Mouse (Mus musculus) embryonic fibroblast, embryonic 13.5 days (primary cell): Measurements from ENCODE around the gene Sec16a. TPM values are rescaled to one million over a fixed set of nuclear protein-coding genes. Genes with fewer than 3 reads are reported as not detected.

Experiments
- H3K27ac ChIP-seq: 2 replicates; pipeline ENCODE4 v1.5.1; 2012; ENCODE audit warnings: low read length, control low read depth, inconsistent platforms; ENCODE audit not compliant: insufficient read depth
- H3K4me1 ChIP-seq: 2 replicates; pipeline ENCODE4 v1.6.1; 2011; ENCODE audit warnings: low read length; ENCODE audit not compliant: control insufficient read depth, insufficient read depth
- H3K4me3 ChIP-seq: 2 replicates; pipeline ENCODE4 v1.5.1; 2011; ENCODE audit warnings: mild to moderate bottlenecking, control low read depth, low read length; ENCODE audit not compliant: insufficient read depth
- CTCF ChIP-seq: IDR thresholded peaks from 2 replicates; pipeline ENCODE4 v1.5.1; 2011; ENCODE audit warnings: mild to moderate bottlenecking, control low read depth, low read length, moderate library complexity, borderline replicate concordance; ENCODE audit not compliant: insufficient read depth
- POLR2A ChIP-seq: IDR thresholded peaks from 2 replicates; pipeline ENCODE4 v1.6.1; 2011; ENCODE audit warnings: low read depth, mild to moderate bottlenecking, control low read depth, low read length, moderate library complexity
- polyA plus RNA-seq: library from polyadenylated mRNA; stranded (reverse); fragments of >200 nt; gene quantifications from 2 replicates; pipeline ENCODE4 v1.2.4, GENCODE M21; 2011; ENCODE audit warnings: low read depth; ENCODE audit not compliant: missing spikeins, insufficient read length

The Sec16a gene
- polyA plus RNA-seq, 1 experiment = 59.4 TPM

- Histone ChIP-seq H3K4me1 (no peaks in the 10 kb centered on the region), H3K4me3 (no peak overlapping the region), H3K27ac (no peak overlapping the region)
- TF ChIP-seq POLR2A (no peak), CTCF (no peak)
Measured at GRCm38 (mm10) chr2:26423086-26423485, 21.9 kb downstream of the Sec16a start.

GRCm38 (mm10) chr2:26421969-26422368 lies 23.0 kb downstream of the Sec16a start:
- H3K4me3 ChIP-seq = no peak overlapping the region
- no peak overlapping the region for H3K27ac ChIP-seq
- TF ChIP-seq CTCF = no peak
- no peak for TF ChIP-seq POLR2A

DNA sequence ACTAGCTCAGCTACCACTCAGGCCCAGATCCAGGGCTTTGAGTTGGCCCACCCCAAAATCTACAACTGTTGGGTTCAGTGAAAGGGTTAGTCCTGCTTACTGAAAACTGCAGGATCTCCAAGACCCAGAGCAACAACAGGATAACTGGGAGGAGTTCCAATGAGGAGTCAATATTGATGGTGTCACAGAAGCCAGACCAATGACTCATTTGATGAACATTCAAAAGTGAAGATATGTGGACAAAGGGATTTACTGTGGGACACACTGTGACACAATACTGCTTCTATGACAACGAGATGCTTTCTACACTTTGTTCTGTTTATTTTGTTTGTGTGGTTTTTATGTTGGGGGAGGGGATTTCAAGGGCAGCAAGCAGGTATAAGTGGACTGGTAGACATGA lies 26.9 kb downstream of the Sec16a start:
- TF ChIP-seq CTCF = no peak
- no peak for TF ChIP-seq POLR2A
- Histone ChIP-seq H3K27ac (no peak overlapping the region), H3K4me3 (no peak overlapping the region), H3K4me1 (no peaks in the 10 kb centered on the region)

More at GRCm38 (mm10) chr2:26421969-26422368, 23.0 kb downstream of the Sec16a start:
- no peaks in the 10 kb centered on the region for H3K4me1 ChIP-seq

DNA sequence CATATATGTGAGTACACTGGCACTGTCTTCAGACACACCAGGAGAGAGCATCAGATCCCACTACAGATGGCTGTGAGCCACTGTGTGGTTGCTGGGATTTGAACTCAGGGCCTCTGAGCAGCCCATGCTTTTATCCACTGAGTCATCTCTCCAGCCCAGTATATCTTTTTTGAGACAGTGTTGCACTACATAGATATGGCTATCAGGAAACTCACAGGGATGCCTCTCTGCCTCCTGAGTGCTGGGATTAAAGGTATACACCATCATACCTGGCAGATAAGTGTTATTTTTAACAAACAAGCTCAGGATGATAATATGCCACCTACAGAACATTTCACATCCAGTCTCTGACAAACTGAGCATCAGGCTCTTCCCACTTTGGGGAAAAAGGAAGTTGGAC lies 27.9 kb downstream of the Sec16a start:
- Histone ChIP-seq H3K27ac (no peak overlapping the region), H3K4me3 (no peak overlapping the region), H3K4me1 (no peaks in the 10 kb centered on the region)
- TF ChIP-seq POLR2A (no peak), CTCF (no peak)

DNA sequence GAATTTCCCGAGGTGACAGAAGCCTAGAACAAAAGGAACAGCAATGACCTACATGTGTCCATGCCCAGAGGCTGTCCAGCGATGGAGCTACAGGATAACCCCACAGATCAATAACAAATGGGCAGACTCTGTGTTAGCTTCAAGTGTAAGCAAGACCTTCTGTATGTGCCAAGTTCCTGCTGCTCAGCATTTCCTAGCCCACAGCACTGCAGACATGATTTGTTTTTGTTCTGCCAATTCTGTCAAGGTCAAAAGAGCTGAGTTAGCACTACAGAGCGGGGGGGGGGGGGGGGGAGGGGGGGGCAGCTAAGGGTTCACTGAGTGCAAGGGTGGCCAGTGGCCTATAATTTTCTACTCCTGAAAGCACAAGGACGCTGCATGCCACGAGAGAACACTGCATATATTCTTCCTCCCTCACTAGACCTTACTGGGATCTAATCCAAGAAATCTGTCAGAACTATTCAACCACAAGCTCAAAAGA lies 34.0 kb downstream of the Sec16a start:
- peak overlapping the region; percentile 53; the same call in 1 of the 2 replicates for H3K27ac ChIP-seq
- H3K4me1 ChIP-seq = peaks cover 17% of the 10 kb centered on the region
- H3K4me3 ChIP-seq = no peak overlapping the region
- TF ChIP-seq POLR2A = no peak
- no peak for TF ChIP-seq CTCF

DNA sequence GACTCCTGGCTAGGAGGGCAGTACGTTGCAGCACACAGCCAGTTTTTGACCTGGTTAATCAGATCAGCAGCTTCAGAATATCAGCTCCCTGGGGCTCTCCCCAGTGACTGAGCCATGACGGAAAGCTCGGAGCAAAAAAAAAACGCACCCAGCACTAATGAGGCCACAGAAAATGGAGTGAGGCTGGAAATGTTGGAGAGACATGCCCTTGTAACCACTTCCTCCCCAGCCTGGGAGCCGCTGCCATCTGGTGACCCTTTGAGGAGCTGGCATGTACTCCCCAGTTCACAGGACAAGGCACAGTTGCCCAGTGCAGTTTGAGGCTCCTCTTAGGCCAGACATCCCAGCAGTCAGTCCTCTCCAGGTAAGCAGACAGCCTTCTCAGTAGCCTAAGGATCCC lies 34.9 kb downstream of the Sec16a start:
- peaks cover 17% of the 10 kb centered on the region for H3K4me1 ChIP-seq
- H3K27ac ChIP-seq = no peak overlapping the region

GRCm38 (mm10) chr2:26409362-26409761 lies 35.7 kb downstream of the Sec16a start:
- Histone ChIP-seq H3K4me1 (peaks cover 17% of the 10 kb centered on the region), H3K27ac (no peak overlapping the region)

More for the DNA sequence above, 34.9 kb downstream of the Sec16a start:
- no peak overlapping the region for H3K4me3 ChIP-seq
- no peak for TF ChIP-seq CTCF
- no peak for TF ChIP-seq POLR2A

DNA sequence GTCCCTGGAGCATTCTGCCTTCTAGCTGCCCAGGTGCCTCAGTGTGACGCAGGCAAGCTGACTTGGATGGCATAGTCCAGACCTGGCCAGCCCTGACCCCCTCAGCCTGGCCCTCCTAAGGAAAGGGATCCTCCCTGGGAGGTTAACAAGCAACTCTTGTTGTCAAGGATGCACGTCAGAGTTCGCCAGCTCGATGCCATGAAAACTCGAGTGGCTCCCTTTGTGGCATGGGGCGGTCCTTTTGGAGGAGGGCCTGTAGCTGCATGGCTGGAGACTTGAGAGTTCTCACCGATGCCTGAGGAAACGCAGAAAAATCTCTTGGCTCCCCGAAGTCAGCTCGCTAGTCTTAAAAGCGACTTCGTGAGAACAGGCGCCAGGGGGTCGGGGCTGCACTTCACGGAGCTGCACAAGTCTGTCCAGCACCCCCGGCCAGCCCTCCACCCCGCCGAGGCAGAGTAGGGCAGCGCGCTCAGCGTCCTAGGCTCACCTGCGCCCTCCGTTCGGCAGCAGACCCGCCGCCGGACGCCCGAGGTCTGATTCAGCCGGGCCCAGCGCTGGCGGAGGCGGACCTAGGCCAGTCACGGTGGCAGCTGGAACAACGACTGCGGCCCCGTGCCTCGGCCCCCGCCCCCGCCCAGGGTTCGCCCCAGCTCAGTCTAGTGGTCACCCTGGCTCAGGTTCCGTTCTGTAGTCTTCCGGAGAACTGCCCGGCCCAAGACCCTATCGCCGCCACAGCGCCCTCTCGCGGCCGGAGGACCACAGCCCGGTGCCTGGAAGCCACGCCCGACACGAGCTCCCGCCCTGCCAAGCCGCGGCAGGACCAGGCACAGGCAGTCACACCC lies 36.3 kb downstream of the Sec16a start, which contains the start of gene Inpp5e:
Gene Inpp5e (minus strand): TSS at position 689 of the 842 bp plus-strand sequence.
- Histone ChIP-seq H3K4me3 (peak within 1 kb of the TSS; percentile 58), H3K4me1 (peaks cover 17% of the 10 kb centered on the region), H3K27ac (peak within 1 kb of the TSS; percentile 16)
- peak; percentile 82 for TF ChIP-seq CTCF
- TF ChIP-seq POLR2A = peak; percentile 50

More at GRCm38 (mm10) chr2:26409362-26409761, 35.7 kb downstream of the Sec16a start:
- no peak overlapping the region for H3K4me3 ChIP-seq
- TF ChIP-seq CTCF (no peak), POLR2A (no peak)

DNA sequence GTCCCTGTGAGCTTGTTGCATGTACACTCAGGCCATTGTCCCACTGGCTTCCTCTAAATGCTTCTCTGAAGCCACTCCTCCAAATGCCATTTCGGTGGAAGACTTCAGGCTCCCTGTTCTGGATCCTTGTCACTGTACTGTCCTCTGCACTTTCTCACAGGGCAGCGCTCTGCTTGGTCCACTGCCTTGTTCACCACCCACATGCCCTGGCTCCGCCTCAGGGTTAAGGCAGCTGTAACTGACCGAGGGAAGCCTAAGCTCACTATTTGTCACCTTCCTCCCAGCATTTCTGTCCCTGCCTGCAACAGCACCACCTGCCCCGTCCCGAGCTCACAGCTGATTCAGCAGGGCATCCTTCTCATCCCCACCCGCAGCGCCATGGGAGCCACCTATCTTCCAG lies 41.7 kb downstream of the Sec16a start:
- no peak overlapping the region for H3K4me3 ChIP-seq
- no peak for TF ChIP-seq POLR2A
- TF ChIP-seq CTCF = no peak
- no peak overlapping the region for H3K27ac ChIP-seq
- H3K4me1 ChIP-seq = peaks cover 12% of the 10 kb centered on the region

DNA sequence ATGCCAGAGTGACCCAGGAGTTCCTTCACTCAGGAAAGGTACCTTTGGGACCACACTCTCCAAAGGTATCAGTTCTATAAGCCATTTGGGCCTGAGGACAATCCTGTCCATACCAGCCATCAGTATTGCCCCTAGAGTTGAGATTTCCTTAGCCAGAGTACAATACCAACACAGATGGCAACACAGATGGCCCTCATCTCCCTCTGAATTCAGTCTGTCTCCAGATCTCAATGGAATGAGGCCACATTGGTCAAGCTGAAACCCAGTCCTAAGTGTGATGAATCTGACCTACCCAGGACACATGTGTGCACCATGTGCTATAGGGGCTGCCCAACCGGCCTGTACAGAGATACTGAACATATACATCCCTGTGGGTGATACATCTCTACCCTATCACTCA lies 42.8 kb downstream of the Sec16a start:
- no peak overlapping the region for H3K27ac ChIP-seq
- TF ChIP-seq POLR2A (no peak), CTCF (no peak)
- H3K4me3 ChIP-seq = no peak overlapping the region
- H3K4me1 ChIP-seq = peaks cover 5% of the 10 kb centered on the region
